Mouse (Mus musculus): ENCODE data around the gene Card6.

Gene Card6

DNA sequence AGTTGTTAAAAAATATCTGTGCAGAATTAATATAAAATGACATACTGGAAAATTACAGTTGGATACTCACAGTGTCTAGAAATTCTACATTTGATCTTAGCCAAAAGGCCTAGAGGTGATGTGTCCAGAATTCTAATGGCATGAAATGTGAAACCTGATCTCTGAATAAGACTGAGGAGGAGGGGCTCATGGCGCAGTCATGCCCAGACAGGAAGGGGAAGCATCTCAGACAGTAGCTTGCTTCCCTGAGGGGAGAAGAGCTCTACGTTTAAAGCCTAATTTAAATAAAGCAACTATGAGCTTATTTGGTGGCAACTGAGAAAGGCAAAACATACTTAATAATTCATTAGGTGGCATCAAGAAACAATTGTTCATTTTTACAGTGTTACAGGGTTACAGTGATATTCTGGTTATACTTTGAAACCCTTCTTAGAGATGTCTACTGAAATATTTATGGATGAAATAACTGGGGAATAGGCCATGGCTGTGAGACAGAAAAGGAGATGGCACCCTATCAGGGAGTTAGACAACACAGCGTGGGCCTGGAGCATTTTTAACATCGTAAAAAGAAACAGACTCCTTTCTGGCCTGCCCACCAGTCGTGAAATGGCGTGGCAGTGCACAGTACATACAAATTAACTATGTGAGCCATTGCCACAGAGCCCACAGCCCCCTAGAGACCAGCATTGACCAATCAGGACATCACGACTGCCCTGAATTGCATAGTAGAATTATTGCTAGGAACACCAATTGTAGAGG, 19.3 kb downstream of the Card6 start:
- no peak for DNase-seq (ENCODE audit: low read depth, low spot score)

DNA sequence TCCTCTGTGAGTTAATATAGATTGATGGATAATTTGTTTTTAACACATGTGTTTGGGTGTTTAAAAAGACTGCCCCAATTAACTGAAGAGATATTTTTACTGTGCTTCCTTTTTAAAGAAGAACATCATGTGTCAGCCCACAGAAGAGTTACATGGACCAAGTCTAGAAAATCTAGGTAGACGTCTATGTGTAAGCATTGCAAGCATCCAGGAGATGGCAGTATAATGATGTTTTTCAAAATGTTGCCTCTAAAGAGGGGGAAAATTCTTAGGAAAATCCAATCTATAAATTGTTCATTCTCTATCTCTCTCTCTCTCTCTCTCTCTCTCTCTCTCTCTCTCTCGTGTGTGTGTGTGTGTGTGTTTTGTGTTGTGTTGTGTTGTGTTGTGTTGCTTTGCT, 22.2 kb downstream of the Card6 start:
- DNase-seq (ENCODE audit: low read depth, low spot score): peak; percentile 33

DNA sequence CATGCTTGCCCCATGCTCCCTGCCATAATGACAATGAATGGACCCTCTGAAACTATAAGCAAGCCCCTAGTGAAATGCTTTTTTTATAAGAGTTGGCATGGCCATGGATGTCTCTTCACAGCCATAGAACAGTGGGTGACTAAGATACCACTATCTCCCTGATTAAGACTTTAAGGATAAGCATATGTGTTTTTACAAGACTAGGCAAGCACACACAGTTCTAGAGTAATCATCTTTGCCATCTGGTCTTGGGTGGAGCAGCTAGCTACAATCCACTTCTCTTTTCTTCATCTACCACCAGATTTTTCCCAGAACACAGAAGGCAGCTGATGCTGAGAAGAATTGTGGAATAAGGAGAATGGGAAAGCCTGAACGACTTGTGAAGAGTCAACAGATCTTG, 27.1 kb downstream of the Card6 start:
- no peak for DNase-seq (ENCODE audit: low read depth, low spot score)

DNA sequence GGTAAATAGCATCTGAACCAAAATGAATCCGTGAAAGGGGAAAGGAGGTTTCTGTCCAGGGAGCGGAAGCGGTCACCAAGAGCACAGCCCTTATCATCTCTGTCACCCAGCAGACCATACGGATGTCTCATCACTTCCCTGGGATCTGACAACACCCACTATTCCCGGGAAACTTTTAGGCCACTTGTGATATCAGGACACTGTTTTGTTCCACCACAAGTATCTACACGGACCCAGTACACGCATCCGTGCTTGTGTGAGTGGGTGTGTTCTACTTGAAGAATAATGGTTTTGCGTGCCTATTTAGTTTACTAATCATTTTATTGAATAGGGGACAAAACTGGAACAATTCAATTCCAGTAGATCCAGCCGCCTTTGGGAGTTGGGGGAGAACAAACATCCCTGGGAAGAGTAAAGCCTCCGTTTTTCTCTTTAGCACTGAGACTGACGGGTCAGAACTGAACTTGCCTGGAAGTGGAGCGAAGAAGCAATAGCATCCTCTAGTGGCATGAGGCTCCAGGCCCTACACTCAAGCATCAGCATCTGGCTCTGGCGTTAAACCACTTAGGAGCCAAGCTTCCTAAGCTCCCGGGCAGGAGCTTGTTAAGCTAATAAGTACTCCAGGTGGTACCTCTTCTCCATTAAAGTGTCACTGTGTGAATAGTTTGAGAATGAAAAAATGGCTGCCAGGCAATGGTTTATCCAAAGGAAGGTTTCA, 39.4 kb downstream of the Card6 start:
- no peak for DNase-seq (ENCODE audit: low read depth, low spot score)

DNA sequence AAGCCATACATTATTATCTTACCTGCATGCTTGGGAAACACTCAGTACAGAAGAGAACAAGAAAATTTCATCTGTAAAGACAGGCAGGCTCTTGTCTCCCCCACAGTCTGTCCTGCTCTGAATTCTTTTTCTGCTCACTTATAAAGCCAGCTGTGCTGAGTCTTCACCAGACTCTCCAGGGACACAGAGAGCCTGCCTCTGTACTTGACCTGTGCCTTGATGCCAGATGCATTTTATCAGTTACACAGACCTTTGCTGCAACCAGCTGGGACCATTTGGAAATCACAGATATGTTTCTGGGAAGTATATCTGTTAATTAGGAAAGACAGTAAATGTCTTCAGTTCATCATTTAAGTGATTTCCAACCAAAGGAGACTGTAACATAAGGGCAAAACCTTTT, 44.7 kb downstream of the Card6 start, which contains the start of gene C7:
C7 (minus strand) TSS at position 106 of the 400 bp plus-strand sequence.
- no peak for DNase-seq (ENCODE audit: low read depth, low spot score)

Data from A20 (cell line).